Mouse (Mus musculus) lung, embryonic 16.5 days (tissue): ENCODE data around the gene Rcn2. TPM values are rescaled to one million over a fixed set of nuclear protein-coding genes. Genes with fewer than 3 reads are reported as not detected.

Source experiments
- ATAC-seq: fragments of 200-750 bp; cut with Nextera tagmentation; 2 replicates; pipeline ENCODE4 v1.8.0; 2017; ENCODE audit warnings: low read depth, mild to moderate bottlenecking, moderate library complexity
- H3K27ac ChIP-seq: fragments of 300-500 bp; sonication (generic); 2 replicates; pipeline ENCODE4 v1.5.1; 2014; ENCODE audit warnings: mild to moderate bottlenecking, control low read depth, low read length
- H3K27me3 ChIP-seq: fragments of 300-500 bp; sonication (generic); 2 replicates; pipeline ENCODE4 v1.6.1; 2014; ENCODE audit warnings: low read depth, low read length, mixed read lengths; ENCODE audit not compliant: control insufficient read depth, insufficient read depth
- H3K36me3 ChIP-seq: fragments of 300-500 bp; sonication (generic); 2 replicates; pipeline ENCODE4 v1.6.1; 2014; ENCODE audit warnings: low read length; ENCODE audit not compliant: control insufficient read depth, insufficient read depth
- H3K4me1 ChIP-seq: fragments of 300-500 bp; sonication (generic); replicated peaks from 2 replicates; pipeline ENCODE4 v1.6.1; 2014; ENCODE audit warnings: low read length, mixed read lengths; ENCODE audit not compliant: control insufficient read depth, insufficient read depth
- H3K4me2 ChIP-seq: fragments of 300-500 bp; sonication (generic); 2 replicates; pipeline ENCODE4 v1.6.1; 2014; ENCODE audit warnings: low read depth, low read length, control low read depth
- H3K4me3 ChIP-seq: fragments of 300-500 bp; sonication (generic); 2 replicates; pipeline ENCODE4 v1.5.1; 2014; ENCODE audit warnings: mild to moderate bottlenecking, low read length, control low read depth
- H3K9ac ChIP-seq: fragments of 300-500 bp; sonication (generic); 2 replicates; pipeline ENCODE4 v1.6.1; 2014; ENCODE audit warnings: low read length, control low read depth
- H3K9me3 ChIP-seq: fragments of 300-500 bp; sonication (generic); 2 replicates; pipeline ENCODE4 v1.6.1; 2016; ENCODE audit warnings: low read length; ENCODE audit not compliant: control insufficient read depth
- WGBS: fragments of 180-500 bp; shearing (Covaris S2); extraction: QIAGEN DNeasy Blood & Tissue Kit; methylation state at CpG from one replicate; pipeline ENCODE4 v1.1.7; 2014; 5-methylcytosine and 5-hydroxymethylcytosine counted together
- polyA plus RNA-seq: library from polyadenylated mRNA; unstranded; fragments of >200 nt; fragmentation: Nextera tagmentation; extraction: Ambion mirVana; gene quantifications from 2 replicates; pipeline ENCODE4 v1.2.1, GENCODE M21; 2015

Rcn2 gene
- polyA plus RNA-seq, 1 experiment from 2014 or later, result 235 TPM

GRCm38 (mm10) chr9:56062336-56062735, 20.7 kb downstream of the Rcn2 start:
- Histone ChIP-seq H3K36me3 (peaks cover 32% of the 10 kb centered on the region; the same call in 1 of the 2 replicates), H3K4me2 (no peak overlapping the region), H3K9ac (no peak overlapping the region), H3K27ac (no peak overlapping the region), H3K4me3 (no peak overlapping the region), H3K27me3 (no peaks in the 10 kb centered on the region), H3K4me1 (peaks cover 3% of the 10 kb centered on the region; the same call in 1 of the 2 replicates), H3K9me3 (no peaks in the 10 kb centered on the region)
- 89% methylated on average over 5 of the region's 5 CpGs for WGBS
- ATAC-seq, result peak; percentile 5; the same call in 1 of the 2 replicates

- Histone ChIP-seq H3K4me3 (no peak overlapping the region), H3K36me3 (peaks cover 21% of the 10 kb centered on the region; the same call in 1 of the 2 replicates), H3K4me1 (peaks cover 3% of the 10 kb centered on the region; the same call in 1 of the 2 replicates), H3K9ac (no peak overlapping the region), H3K27me3 (no peaks in the 10 kb centered on the region), H3K9me3 (no peaks in the 10 kb centered on the region), H3K4me2 (no peak overlapping the region), H3K27ac (no peak overlapping the region)
- no peak for ATAC-seq
- WGBS, result 47% methylated on average over 3 of the region's 3 CpGs
Observed at GRCm38 (mm10) chr9:56065011-56065410, 23.4 kb downstream of the Rcn2 start.

GRCm38 (mm10) chr9:56067964-56068363, 26.3 kb downstream of the Rcn2 start:
- 93% methylated on average over 4 of the region's 4 CpGs for WGBS
- Histone ChIP-seq H3K9ac (no peak overlapping the region), H3K27me3 (no peaks in the 10 kb centered on the region), H3K4me2 (no peak overlapping the region), H3K4me3 (no peak overlapping the region), H3K36me3 (peaks cover 9% of the 10 kb centered on the region; the same call in 1 of the 2 replicates), H3K27ac (no peak overlapping the region), H3K4me1 (peaks cover 3% of the 10 kb centered on the region; the same call in 1 of the 2 replicates), H3K9me3 (no peaks in the 10 kb centered on the region)
- no peak for ATAC-seq

GRCm38 (mm10) chr9:56068630-56069029, 27.0 kb downstream of the Rcn2 start:
- ATAC-seq, result no peak
- no peak overlapping the region for H3K4me3 ChIP-seq
- H3K27me3 ChIP-seq, result no peaks in the 10 kb centered on the region
- peaks cover 9% of the 10 kb centered on the region; the same call in 1 of the 2 replicates for H3K36me3 ChIP-seq
- no peak overlapping the region for H3K9ac ChIP-seq
- H3K4me2 ChIP-seq, result no peak overlapping the region
- 79% methylated on average over 1 of the region's 1 CpGs for WGBS
- no peaks in the 10 kb centered on the region for H3K9me3 ChIP-seq
- H3K4me1 ChIP-seq, result peaks cover 3% of the 10 kb centered on the region; the same call in 1 of the 2 replicates
- H3K27ac ChIP-seq, result no peak overlapping the region

GRCm38 (mm10) chr9:56072861-56073260, 31.2 kb downstream of the Rcn2 start:
- H3K4me1 ChIP-seq, result peaks cover 16% of the 10 kb centered on the region
- ATAC-seq, result no peak
- no peak overlapping the region for H3K4me3 ChIP-seq
- no peak overlapping the region for H3K27ac ChIP-seq
- H3K4me2 ChIP-seq, result no peak overlapping the region
- H3K27me3 ChIP-seq, result no peaks in the 10 kb centered on the region
- WGBS, result 48% methylated on average over 2 of the region's 2 CpGs
- H3K9me3 ChIP-seq, result no peaks in the 10 kb centered on the region
- no peak overlapping the region for H3K9ac ChIP-seq
- H3K36me3 ChIP-seq, result peaks cover 3% of the 10 kb centered on the region; the same call in 1 of the 2 replicates

- H3K27ac ChIP-seq, result no peak overlapping the region
- no peak overlapping the region for H3K9ac ChIP-seq
- H3K4me3 ChIP-seq, result no peak overlapping the region
- no peaks in the 10 kb centered on the region for H3K9me3 ChIP-seq
- no peak overlapping the region for H3K4me2 ChIP-seq
- WGBS, result 78% methylated on average over 12 of the region's 12 CpGs
- H3K27me3 ChIP-seq, result no peaks in the 10 kb centered on the region
- ATAC-seq, result no peak; the same call in 1 of the 2 replicates
- H3K36me3 ChIP-seq, result no peaks in the 10 kb centered on the region
- peaks cover 16% of the 10 kb centered on the region for H3K4me1 ChIP-seq
Observed at GRCm38 (mm10) chr9:56074863-56075262, 33.2 kb downstream of the Rcn2 start.

- no peak overlapping the region for H3K9ac ChIP-seq
Observed at GRCm38 (mm10) chr9:56075264-56075663, 33.6 kb downstream of the Rcn2 start.

GRCm38 (mm10) chr9:56075901-56076620, 34.4 kb downstream of the Rcn2 start:
- no peak overlapping the region for H3K4me3 ChIP-seq
- peak overlapping the region; percentile 12; the same call in 1 of the 2 replicates for H3K9ac ChIP-seq
- peak; percentile 73 for ATAC-seq
- H3K27me3 ChIP-seq, result no peaks in the 10 kb centered on the region
- H3K4me2 ChIP-seq, result no peak overlapping the region
- H3K36me3 ChIP-seq, result no peaks in the 10 kb centered on the region
- 17% methylated on average over 7 of the region's 7 CpGs for WGBS
- H3K9me3 ChIP-seq, result no peaks in the 10 kb centered on the region
- H3K27ac ChIP-seq, result peak overlapping the region; percentile 51
- H3K4me1 ChIP-seq, result peaks cover 16% of the 10 kb centered on the region

More at GRCm38 (mm10) chr9:56075264-56075663, 33.6 kb downstream of the Rcn2 start:
- Histone ChIP-seq H3K4me2 (no peak overlapping the region), H3K4me3 (no peak overlapping the region), H3K36me3 (no peaks in the 10 kb centered on the region), H3K4me1 (peaks cover 16% of the 10 kb centered on the region), H3K27ac (peak overlapping the region; percentile 51), H3K9me3 (no peaks in the 10 kb centered on the region), H3K27me3 (no peaks in the 10 kb centered on the region)
- WGBS, result 6% methylated on average over 4 of the region's 4 CpGs
- peak; percentile 76 for ATAC-seq

- whole genome bisulfite sequencing, result 82% methylated on average over 5 of the region's 5 CpGs
- H3K27me3 ChIP-seq, result no peaks in the 10 kb centered on the region
- ATAC-seq, result no peak
- no peak overlapping the region for H3K4me3 ChIP-seq
- H3K9me3 ChIP-seq, result no peaks in the 10 kb centered on the region
- no peaks in the 10 kb centered on the region for H3K36me3 ChIP-seq
- H3K4me2 ChIP-seq, result no peak overlapping the region
- no peak overlapping the region for H3K9ac ChIP-seq
- H3K27ac ChIP-seq, result no peak overlapping the region
- peaks cover 16% of the 10 kb centered on the region for H3K4me1 ChIP-seq
Observed at GRCm38 (mm10) chr9:56079587-56079986, 37.9 kb downstream of the Rcn2 start.
